Mouse (Mus musculus) olfactory bulb, adult 2 months (tissue): ENCODE data around the gene Chd2.

Experiments used
- CTCF ChIP-seq: fragments of 200-500 bp; IDR thresholded peaks from 2 replicates; pipeline ENCODE4 v1.5.1; 2012; ENCODE audit warnings: low read depth, mild to moderate bottlenecking, low read length, moderate library complexity; ENCODE audit not compliant: insufficient read depth
- POLR2A ChIP-seq: fragments of 200-500 bp; IDR thresholded peaks from 2 replicates; pipeline ENCODE4 v1.6.1; 2012; ENCODE audit warnings: mild to moderate bottlenecking, low read depth, low read length, moderate library complexity; ENCODE audit not compliant: insufficient read depth

DNA sequence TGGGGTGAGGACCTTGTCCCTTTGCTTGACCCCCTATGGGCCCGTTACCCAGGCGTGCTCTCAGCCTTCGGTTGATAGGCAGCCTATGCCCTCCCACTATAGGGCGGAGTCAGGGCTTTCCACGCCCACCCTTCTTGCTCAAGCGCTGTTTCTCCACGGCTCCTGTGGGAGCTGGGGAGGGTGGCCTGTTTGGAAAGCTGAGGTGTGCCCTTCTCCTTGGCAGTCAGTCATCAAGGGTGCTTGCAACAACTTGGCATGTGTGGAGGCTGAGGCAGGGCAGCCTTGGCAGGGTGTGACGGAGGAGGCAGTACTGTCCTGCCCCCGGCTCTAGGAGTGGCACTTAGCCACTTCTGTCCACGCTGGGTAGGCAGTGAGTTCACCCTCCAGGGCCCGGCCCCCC lies 143.3 kb downstream of the Chd2 start:
- TF ChIP-seq POLR2A (no peak), CTCF (no peak)
